Mouse (Mus musculus): Measurements from ENCODE around the gene H2afy. TPM values are rescaled to one million over a fixed set of nuclear protein-coding genes. Genes with fewer than 3 reads are reported as not detected.
A peak's percentile ranks its signal among the peaks of the same experiment; 100 is the strongest.

The H2afy gene
- polyA plus RNA-seq, 1 experiment from 2014 or later: 287 TPM

DNA sequence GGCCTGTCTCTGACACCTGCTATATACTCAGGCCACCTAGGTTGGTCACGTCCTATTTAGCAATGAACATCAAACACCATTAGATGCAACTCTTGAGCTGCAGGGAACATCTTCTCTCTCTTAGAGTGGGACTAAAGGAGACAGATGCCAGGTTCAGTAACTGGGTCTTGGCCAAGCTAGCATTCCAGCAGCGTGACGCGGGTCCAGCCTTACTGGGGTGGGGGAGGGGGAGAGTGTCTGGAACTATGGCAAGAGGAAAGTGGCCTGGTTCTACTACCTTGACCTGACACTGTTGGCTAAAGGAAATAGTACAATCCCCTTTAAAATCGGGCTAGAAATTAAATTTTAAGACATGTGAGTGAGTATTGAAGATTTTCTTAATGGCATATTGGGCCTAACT, 43.6 kb downstream of the H2afy start:
- H3K4me2 ChIP-seq (replicated peaks): no peak overlapping the region
- no peak for ATAC-seq (ENCODE audit: low FRiP score)
- H3K4me1 ChIP-seq (replicated peaks; ENCODE audit: control insufficient read depth, insufficient read depth, low read length): peaks cover 35% of the 10 kb centered on the region
- H3K4me3 ChIP-seq (replicated peaks; ENCODE audit: low read length): no peak overlapping the region
- 70% methylated on average over 5 of the region's 5 CpGs for WGBS
- no peaks in the 10 kb centered on the region for H3K27me3 ChIP-seq (ENCODE audit: control insufficient read depth, insufficient read depth, low read length)
- peak overlapping the region; percentile 61; the same call in 1 of the 2 replicates for H3K27ac ChIP-seq
- no peak overlapping the region for H3K9ac ChIP-seq
- no peak for DNase-seq (ENCODE audit: low spot score)
- no peaks in the 10 kb centered on the region for H3K9me3 ChIP-seq (ENCODE audit: control insufficient read depth, low read length)
- peaks cover 24% of the 10 kb centered on the region for H3K36me3 ChIP-seq (replicated peaks; ENCODE audit: control insufficient read depth, insufficient read depth)

DNA sequence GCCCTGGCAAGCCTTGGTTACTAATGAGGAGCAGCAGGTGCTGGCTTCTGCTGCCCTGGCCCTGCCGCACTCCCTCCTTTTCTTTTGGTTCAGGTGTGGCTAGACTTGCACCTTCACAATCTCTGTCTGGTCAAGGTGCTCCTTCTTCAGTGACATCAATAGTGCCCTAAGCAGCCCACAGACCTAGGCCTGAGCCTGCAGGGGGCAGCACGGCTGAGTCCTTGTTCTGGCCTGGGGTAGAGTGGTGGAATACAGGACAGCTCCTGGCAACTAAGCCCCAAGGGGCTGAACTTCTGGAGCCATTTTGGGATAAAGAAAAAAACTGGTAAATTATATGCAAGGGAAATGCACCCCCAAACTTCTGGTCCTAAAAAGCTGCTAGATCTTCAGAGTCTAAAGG, 45.6 kb downstream of the H2afy start:
- DNase-seq (ENCODE audit: low spot score) (no peak), ATAC-seq (ENCODE audit: low FRiP score) (no peak)
- peaks cover 35% of the 10 kb centered on the region for H3K4me1 ChIP-seq (replicated peaks; ENCODE audit: control insufficient read depth, insufficient read depth, low read length)
- H3K27me3 ChIP-seq (ENCODE audit: control insufficient read depth, insufficient read depth, low read length): no peaks in the 10 kb centered on the region
- no peak overlapping the region for H3K4me3 ChIP-seq (replicated peaks; ENCODE audit: low read length)
- H3K9me3 ChIP-seq (ENCODE audit: control insufficient read depth, low read length): no peaks in the 10 kb centered on the region
- H3K36me3 ChIP-seq (replicated peaks; ENCODE audit: control insufficient read depth, insufficient read depth): peaks cover 18% of the 10 kb centered on the region
- no peak overlapping the region for H3K27ac ChIP-seq
- H3K4me2 ChIP-seq (replicated peaks): no peak overlapping the region
- no peak overlapping the region for H3K9ac ChIP-seq
- WGBS: 84% methylated on average over 2 of the region's 2 CpGs

DNA sequence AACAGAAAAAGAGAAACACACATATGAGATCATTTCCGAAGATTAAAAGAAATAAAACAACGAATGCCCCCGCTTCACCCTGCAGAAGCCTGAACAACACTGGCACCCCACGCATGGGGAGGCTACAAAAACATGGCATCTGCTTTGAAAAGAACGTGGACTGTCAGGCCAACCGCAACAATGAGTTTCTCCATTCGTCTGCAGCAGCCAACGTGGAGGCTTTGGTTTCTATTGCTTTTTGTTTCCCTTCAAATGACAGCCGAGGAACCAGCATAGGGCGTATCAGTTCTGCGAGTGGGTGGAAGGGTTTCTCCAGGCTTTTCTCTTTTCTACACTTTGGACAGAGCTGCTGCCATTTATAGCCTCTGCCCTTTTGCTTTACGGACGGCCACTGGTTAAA, 47.6 kb downstream of the H2afy start:
- WGBS: 73% methylated on average over 13 of the region's 13 CpGs
- ATAC-seq (ENCODE audit: low FRiP score): no peak

DNA sequence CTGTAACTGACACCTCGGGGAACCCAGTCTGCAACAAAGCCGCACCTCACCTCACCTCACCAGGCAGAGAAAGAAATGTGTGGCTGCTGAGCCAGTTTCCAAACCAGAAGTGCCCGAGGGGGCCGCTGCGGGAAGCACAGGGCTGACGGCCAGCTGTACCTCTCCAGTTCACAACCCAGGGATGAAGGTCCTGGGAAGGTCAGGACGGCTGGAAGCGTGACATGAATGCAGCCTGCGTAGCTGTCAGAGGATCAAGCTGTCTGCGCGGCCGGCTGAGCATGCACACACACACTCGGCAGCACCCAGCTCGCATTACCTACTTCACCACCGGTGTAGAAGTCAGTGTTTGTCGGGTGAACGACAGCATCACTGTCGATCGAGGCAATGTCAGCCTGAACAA, 48.2 kb downstream of the H2afy start:
- Histone ChIP-seq H3K9me3 (ENCODE audit: control insufficient read depth, low read length) (no peaks in the 10 kb centered on the region), H3K4me3 (replicated peaks; ENCODE audit: low read length) (no peak overlapping the region), H3K27ac (no peak overlapping the region), H3K9ac (no peak overlapping the region), H3K4me2 (replicated peaks) (no peak overlapping the region), H3K4me1 (replicated peaks; ENCODE audit: control insufficient read depth, insufficient read depth, low read length) (peaks cover 15% of the 10 kb centered on the region), H3K27me3 (ENCODE audit: control insufficient read depth, insufficient read depth, low read length) (no peaks in the 10 kb centered on the region), H3K36me3 (replicated peaks; ENCODE audit: control insufficient read depth, insufficient read depth) (peaks cover 29% of the 10 kb centered on the region)
- ATAC-seq (ENCODE audit: low FRiP score): no peak
- 68% methylated on average over 19 of the region's 19 CpGs for WGBS
- no peak for DNase-seq (ENCODE audit: low spot score)

More for the DNA sequence above, 47.6 kb downstream of the H2afy start:
- H3K4me3 ChIP-seq (replicated peaks; ENCODE audit: low read length): no peak overlapping the region
- 0 out of 2 replicates have a peak overlapping the region, but pooled peaks have one; percentile 14 for H3K27ac ChIP-seq
- no peak overlapping the region for H3K4me2 ChIP-seq (replicated peaks)
- H3K36me3 ChIP-seq (replicated peaks; ENCODE audit: control insufficient read depth, insufficient read depth): peaks cover 23% of the 10 kb centered on the region
- no peak for DNase-seq (ENCODE audit: low spot score)
- no peaks in the 10 kb centered on the region for H3K27me3 ChIP-seq (ENCODE audit: control insufficient read depth, insufficient read depth, low read length)
- H3K9me3 ChIP-seq (ENCODE audit: control insufficient read depth, low read length): no peaks in the 10 kb centered on the region
- no peak overlapping the region for H3K9ac ChIP-seq
- H3K4me1 ChIP-seq (replicated peaks; ENCODE audit: control insufficient read depth, insufficient read depth, low read length): peaks cover 22% of the 10 kb centered on the region

DNA sequence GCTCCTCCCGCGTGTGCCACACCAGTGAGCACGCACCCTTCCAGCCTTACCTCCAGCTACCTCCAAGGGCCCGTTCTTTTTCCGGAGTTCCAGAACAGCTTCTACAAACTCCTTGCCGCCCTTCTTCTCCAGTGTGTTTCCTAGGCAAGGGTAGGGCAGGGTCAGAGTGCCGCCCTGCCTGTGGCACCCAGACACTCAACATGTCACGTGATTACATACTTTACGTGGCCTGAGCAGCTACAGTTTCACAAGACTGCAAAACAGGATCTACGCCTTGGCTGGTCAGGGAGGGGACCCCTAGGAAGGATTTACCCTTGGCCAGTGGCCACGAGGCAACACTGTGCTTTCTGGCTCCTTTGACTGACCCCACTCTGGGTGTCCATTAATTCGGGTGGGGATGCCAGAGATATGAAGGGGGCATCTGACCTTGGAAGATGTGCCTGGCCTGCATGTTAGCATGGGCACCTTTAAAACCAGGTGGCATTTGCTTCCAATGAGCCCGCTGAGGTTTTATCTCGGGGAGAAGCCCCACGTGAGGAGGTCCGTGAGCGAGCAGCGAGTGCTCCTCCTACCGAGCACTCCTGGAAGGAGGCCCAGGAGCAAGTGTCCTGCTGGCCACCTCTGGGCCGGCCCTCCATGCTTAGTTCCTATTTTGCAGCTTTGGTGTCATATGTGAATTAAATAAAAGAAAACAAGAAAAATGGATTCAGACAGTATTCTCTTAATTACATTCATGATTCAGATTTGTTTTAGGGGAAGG, 51.8 kb downstream of the H2afy start:
- no peak for ATAC-seq (ENCODE audit: low FRiP score)
- WGBS: 86% methylated on average over 20 of the region's 20 CpGs
- Histone ChIP-seq H3K9me3 (ENCODE audit: control insufficient read depth, low read length) (no peaks in the 10 kb centered on the region), H3K27me3 (ENCODE audit: control insufficient read depth, insufficient read depth, low read length) (no peaks in the 10 kb centered on the region), H3K27ac (no peak overlapping the region), H3K36me3 (replicated peaks; ENCODE audit: control insufficient read depth, insufficient read depth) (peaks cover 58% of the 10 kb centered on the region), H3K9ac (no peak overlapping the region), H3K4me3 (replicated peaks; ENCODE audit: low read length) (no peak overlapping the region), H3K4me1 (replicated peaks; ENCODE audit: control insufficient read depth, insufficient read depth, low read length) (peaks cover 8% of the 10 kb centered on the region; the same call in 1 of the 2 replicates), H3K4me2 (replicated peaks) (no peak overlapping the region)
- DNase-seq (ENCODE audit: low spot score): no peak

DNA sequence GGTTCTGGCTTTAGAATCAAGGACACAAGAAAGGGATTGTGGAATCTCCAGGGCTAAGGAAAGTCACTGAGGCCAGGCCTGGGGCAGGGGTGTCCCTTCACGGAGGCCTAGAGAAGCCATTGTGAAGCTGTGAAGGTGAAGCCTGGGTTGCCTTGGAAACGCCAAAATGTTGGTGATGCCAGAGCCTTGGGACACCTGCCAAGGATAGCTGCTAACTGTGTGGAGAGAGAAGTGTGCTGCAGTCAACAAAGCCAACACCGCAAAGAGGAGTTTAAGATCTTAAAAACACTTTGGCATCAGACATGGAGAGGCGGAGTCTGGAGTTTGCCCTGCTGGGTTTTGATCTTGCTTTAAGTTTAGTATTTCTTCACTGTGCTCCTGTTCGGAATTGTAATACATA, 54.5 kb downstream of the H2afy start:
- Histone ChIP-seq H3K4me2 (replicated peaks) (no peak overlapping the region), H3K9ac (no peak overlapping the region), H3K4me1 (replicated peaks; ENCODE audit: control insufficient read depth, insufficient read depth, low read length) (no peaks in the 10 kb centered on the region), H3K36me3 (replicated peaks; ENCODE audit: control insufficient read depth, insufficient read depth) (peaks cover 71% of the 10 kb centered on the region), H3K27ac (no peak overlapping the region), H3K27me3 (ENCODE audit: control insufficient read depth, insufficient read depth, low read length) (no peaks in the 10 kb centered on the region), H3K4me3 (replicated peaks; ENCODE audit: low read length) (no peak overlapping the region), H3K9me3 (ENCODE audit: control insufficient read depth, low read length) (no peaks in the 10 kb centered on the region)
- WGBS: 75% methylated on average over 5 of the region's 5 CpGs
- no peak for ATAC-seq (ENCODE audit: low FRiP score)
- no peak for DNase-seq (ENCODE audit: low spot score)

DNA sequence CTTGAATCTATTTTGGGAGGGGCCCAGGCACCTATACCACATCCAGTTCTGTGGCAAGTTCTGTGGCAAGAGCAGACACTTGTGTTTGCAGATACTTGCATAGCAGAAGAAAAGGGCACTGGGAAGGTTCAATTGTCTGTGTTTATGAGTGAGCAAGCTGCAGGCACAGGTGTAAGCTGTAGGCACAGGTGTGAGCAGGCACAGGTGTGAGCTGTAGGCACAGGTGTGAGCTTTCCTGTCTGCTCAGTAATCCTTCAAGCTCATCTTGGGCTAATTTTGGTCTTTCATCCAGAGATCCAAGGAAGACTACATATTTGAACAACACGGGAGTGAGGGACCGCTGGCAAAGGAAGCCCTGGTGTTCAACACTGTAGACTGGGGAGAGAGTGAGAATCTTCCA, 56.5 kb downstream of the H2afy start:
- WGBS: 88% methylated on average over 2 of the region's 2 CpGs
- Histone ChIP-seq H3K4me3 (replicated peaks; ENCODE audit: low read length) (no peak overlapping the region), H3K27me3 (ENCODE audit: control insufficient read depth, insufficient read depth, low read length) (no peaks in the 10 kb centered on the region), H3K4me1 (replicated peaks; ENCODE audit: control insufficient read depth, insufficient read depth, low read length) (no peaks in the 10 kb centered on the region), H3K27ac (no peak overlapping the region), H3K4me2 (replicated peaks) (no peak overlapping the region), H3K9me3 (ENCODE audit: control insufficient read depth, low read length) (no peaks in the 10 kb centered on the region), H3K36me3 (replicated peaks; ENCODE audit: control insufficient read depth, insufficient read depth) (peaks cover 86% of the 10 kb centered on the region), H3K9ac (no peak overlapping the region)
- DNase-seq (ENCODE audit: low spot score) (no peak), ATAC-seq (ENCODE audit: low FRiP score) (no peak)

DNA sequence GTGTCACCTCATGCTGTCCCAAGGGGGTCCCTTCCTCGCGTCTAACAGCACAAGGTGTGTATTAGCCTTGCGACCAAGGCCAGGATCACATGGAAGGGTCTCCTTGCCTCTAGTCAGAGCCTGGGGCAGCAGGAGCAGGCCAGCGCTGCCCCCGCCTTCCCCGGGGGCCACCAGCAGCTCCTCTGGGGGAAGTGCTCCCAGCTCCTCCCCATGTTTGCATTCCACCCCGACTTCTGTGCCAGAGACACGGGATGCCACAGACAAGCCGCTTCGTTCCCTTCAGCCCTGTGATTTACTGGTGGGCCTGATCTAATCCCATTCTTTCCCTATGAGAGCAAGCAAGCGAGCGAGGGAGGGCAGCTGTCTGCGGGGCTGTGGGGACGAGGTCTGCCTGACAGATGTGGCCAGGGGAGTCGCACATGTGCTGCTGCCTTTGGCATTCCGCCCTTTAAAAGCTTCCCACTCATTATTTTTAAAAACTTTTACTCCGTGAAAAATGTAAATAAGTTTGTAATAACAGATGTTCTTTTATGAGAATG, 57.4 kb downstream of the H2afy start:
- H3K4me2 ChIP-seq (replicated peaks): no peak overlapping the region
- no peak overlapping the region for H3K9ac ChIP-seq
- H3K4me1 ChIP-seq (replicated peaks; ENCODE audit: control insufficient read depth, insufficient read depth, low read length): no peaks in the 10 kb centered on the region
- ATAC-seq (ENCODE audit: low FRiP score): no peak
- no peak overlapping the region for H3K4me3 ChIP-seq (replicated peaks; ENCODE audit: low read length)
- H3K27ac ChIP-seq: no peak overlapping the region
- H3K36me3 ChIP-seq (replicated peaks; ENCODE audit: control insufficient read depth, insufficient read depth): peaks cover 95% of the 10 kb centered on the region
- no peak for DNase-seq (ENCODE audit: low spot score)
- 65% methylated on average over 17 of the region's 17 CpGs for WGBS
- no peaks in the 10 kb centered on the region for H3K27me3 ChIP-seq (ENCODE audit: control insufficient read depth, insufficient read depth, low read length)
- no peaks in the 10 kb centered on the region for H3K9me3 ChIP-seq (ENCODE audit: control insufficient read depth, low read length)

DNA sequence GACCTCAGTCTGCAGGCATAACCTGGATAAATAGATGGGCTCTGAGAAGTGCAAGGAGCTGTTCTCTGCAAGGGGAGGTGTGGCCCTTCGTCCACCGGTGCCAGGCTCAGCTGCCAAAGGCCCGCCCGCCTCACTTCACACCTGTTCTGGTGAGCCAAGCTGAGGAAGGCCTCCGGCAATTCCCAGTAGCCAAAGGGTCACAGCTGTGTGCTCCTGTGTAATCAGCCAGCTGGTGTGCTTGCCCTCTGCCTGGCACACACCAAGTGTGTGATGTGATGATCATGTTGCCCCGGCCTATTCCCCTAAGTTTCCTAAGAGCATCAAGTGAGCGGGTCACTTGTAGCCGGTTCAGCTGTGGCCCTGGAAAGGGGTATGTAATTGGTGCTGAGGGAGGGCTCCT, 60.2 kb downstream of the H2afy start:
- H3K4me1 ChIP-seq (replicated peaks; ENCODE audit: control insufficient read depth, insufficient read depth, low read length): no peaks in the 10 kb centered on the region; the same call in 1 of the 2 replicates
- H3K9me3 ChIP-seq (ENCODE audit: control insufficient read depth, low read length): no peaks in the 10 kb centered on the region
- no peak overlapping the region for H3K4me2 ChIP-seq (replicated peaks)
- H3K36me3 ChIP-seq (replicated peaks; ENCODE audit: control insufficient read depth, insufficient read depth): peaks cover 81% of the 10 kb centered on the region
- H3K27ac ChIP-seq: no peak overlapping the region
- no peak overlapping the region for H3K4me3 ChIP-seq (replicated peaks; ENCODE audit: low read length)
- H3K9ac ChIP-seq: no peak overlapping the region
- no peaks in the 10 kb centered on the region for H3K27me3 ChIP-seq (ENCODE audit: control insufficient read depth, insufficient read depth, low read length)
- 78% methylated on average over 8 of the region's 8 CpGs for WGBS
- ATAC-seq (ENCODE audit: low FRiP score): no peak
- no peak for DNase-seq (ENCODE audit: low spot score)

Measured in hindbrain, embryonic 14.5 days (tissue).